Mouse (Mus musculus) limb, embryonic 12.5 days (tissue): ENCODE measurements around the gene Pds5a. TPM values are rescaled to one million over a fixed set of nuclear protein-coding genes. Genes with fewer than 3 reads are reported as not detected.
"Not testable (repeated sequence)": the region's sequence is repeated elsewhere in the genome, so short reads cannot be mapped to it uniquely, and the experiment has no call there.

Experiments used
- ATAC-seq: fragments of 200-750 bp; cut with Nextera tagmentation; 2 replicates; pipeline ENCODE4 v1.8.0; 2017; ENCODE audit warnings: low read depth, moderate TSS enrichment; ENCODE audit not compliant: insufficient number of reproducible peaks, insufficient read depth, low FRiP score, low TSS enrichment
- H3K27ac ChIP-seq: fragments of 300-500 bp; sonication (generic); 2 replicates; pipeline ENCODE4 v1.5.1; 2016; ENCODE audit warnings: mild to moderate bottlenecking, moderate library complexity
- H3K27me3 ChIP-seq: fragments of 300-500 bp; sonication (generic); 2 replicates; pipeline ENCODE4 v1.6.1; 2016; ENCODE audit warnings: mild to moderate bottlenecking, moderate library complexity
- H3K36me3 ChIP-seq: fragments of 300-500 bp; sonication (generic); 2 replicates; pipeline ENCODE4 v1.6.1; 2016; ENCODE audit warnings: mild to moderate bottlenecking, moderate library complexity
- H3K4me1 ChIP-seq: fragments of 300-500 bp; sonication (generic); replicated peaks from 2 replicates; pipeline ENCODE4 v1.6.1; 2016
- H3K4me2 ChIP-seq: fragments of 300-500 bp; sonication (generic); 2 replicates; pipeline ENCODE4 v1.6.1; 2016; ENCODE audit warnings: mild to moderate bottlenecking, moderate library complexity
- H3K4me3 ChIP-seq: fragments of 300-500 bp; sonication (generic); replicated peaks from 2 replicates; pipeline ENCODE4 v1.5.1; 2016; ENCODE audit warnings: mild to moderate bottlenecking
- H3K9ac ChIP-seq: fragments of 300-500 bp; sonication (generic); replicated peaks from 2 replicates; pipeline ENCODE4 v1.6.1; 2016; ENCODE audit warnings: mild to moderate bottlenecking, moderate library complexity
- H3K9me3 ChIP-seq: fragments of 300-500 bp; sonication (generic); 2 replicates; pipeline ENCODE4 v1.6.1; 2016; ENCODE audit warnings: mild to moderate bottlenecking, moderate library complexity
- WGBS: fragments of 180-500 bp; shearing (Covaris S2); methylation state at CpG from one replicate; pipeline ENCODE4 v1.1.7; 2016; 5-methylcytosine and 5-hydroxymethylcytosine counted together
- polyA plus RNA-seq: library from polyadenylated mRNA; unstranded; fragments of >200 nt; fragmentation: Nextera tagmentation; extraction: Ambion mirVana; gene quantifications from 2 replicates; pipeline ENCODE4 v1.2.1, GENCODE M21; 2016

Pds5a gene
- 110 and 120 TPM in 2 replicates for polyA plus RNA-seq

DNA sequence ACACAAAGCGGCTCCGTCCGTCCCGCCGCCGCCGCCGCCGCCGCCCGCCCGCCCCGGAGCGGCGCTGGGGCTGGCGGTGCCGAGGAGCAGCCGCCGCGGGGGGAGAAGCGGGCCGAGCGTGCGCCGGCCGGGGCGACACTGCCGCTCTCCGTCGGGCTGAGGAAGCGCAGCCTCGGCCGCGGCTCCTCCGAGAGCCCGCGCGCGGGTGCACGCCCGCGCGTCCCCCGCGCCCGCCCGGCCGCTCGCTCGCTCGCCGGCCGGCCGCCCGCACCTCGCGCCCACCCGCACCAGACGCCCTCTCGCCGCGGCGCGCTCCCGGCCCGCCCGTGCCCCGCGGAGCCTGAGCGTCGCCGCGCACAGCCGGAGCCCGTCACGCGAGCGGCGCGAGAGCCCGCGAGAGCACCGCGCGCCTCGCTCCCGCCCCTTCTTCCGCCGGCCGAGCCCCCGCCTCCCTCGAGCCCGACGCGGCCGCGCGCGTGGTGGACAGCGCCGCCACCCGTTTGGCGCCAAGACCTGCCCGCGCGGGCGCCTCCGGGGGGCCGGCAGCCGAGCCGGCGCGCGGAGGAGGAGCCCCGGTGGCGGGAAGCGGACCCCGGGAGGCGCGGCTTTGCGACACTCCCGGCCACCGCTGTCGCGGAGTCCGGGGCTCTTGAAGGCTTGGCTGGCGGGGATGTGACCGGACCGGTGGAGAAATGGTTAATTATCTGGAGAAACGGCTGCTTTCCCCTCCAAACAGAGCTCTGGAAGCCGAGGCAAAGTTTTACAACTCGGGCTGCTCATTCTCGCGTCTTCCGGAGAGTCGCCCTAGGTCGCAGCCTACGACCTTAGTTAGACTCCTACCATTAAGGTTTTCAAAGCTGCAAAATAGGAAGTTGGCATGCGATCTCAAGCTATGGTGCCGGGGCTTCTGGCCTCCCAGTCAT is at the start of gene Pds5a:
Pds5a (minus strand) TSS at position 438 of the 923 bp plus-strand sequence.
- Histone ChIP-seq H3K4me3 (peak within 1 kb of the TSS; percentile 99), H3K36me3 (peaks cover 18% of the 10 kb centered on the region), H3K27me3 (no peaks in the 10 kb centered on the region), H3K9me3 (no peaks in the 10 kb centered on the region), H3K9ac (peak within 1 kb of the TSS; percentile 98), H3K27ac (peak within 1 kb of the TSS; percentile 98), H3K4me2 (peak within 1 kb of the TSS; percentile 60), H3K4me1 (peaks cover 21% of the 10 kb centered on the region)
- ATAC-seq: peak; percentile 88
- WGBS: under 1% methylated on average over 96 of the region's 140 CpGs

DNA sequence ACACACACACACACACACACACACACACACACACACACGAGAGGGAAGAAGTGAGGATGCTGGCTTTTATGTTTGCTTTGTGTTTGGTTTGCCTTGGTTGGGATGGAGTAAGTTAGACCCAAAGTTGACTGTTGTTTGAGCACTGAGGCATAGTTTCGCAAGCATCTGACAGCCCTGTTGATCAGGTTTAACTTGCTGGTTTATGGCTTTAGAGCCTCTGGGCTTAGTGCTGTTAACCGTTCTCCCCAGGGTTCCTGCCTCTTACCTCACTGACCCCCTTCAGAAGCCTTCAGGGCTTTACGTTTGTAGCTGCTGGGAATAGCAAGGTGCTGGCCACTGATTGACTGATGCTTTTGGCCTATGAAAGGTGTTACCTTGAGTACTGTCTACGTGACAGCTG is 48.8 kb upstream of the Pds5a start:
- Histone ChIP-seq H3K4me2 (no peak overlapping the region), H3K9me3 (no peaks in the 10 kb centered on the region), H3K27me3 (no peaks in the 10 kb centered on the region), H3K27ac (no peak overlapping the region), H3K4me3 (no peak overlapping the region), H3K9ac (no peak overlapping the region), H3K36me3 (no peaks in the 10 kb centered on the region), H3K4me1 (no peaks in the 10 kb centered on the region; the same call in 1 of the 2 replicates)
- ATAC-seq: no peak
- WGBS: 50% methylated on average over 5 of the region's 5 CpGs

DNA sequence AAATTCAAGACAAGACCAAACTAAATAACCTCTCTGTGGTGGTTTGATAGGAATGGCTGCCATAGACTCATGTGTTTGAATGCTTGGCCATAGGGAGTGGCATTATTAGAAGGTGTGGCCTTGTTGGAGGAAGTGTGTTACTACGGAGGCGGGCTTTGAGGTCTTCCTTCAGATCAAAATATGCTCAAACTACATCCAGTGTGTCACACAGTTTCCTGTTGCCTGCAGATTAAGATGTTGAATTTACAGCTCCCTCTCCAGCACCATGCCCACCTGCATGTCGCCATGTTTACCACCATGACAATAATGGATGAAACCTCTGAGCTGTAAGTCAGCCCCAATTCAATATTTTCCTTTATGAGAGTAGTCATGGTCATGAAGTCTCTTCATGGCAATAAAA is 41.3 kb upstream of the Pds5a start:
- 94% methylated on average over 3 of the region's 3 CpGs for WGBS

DNA sequence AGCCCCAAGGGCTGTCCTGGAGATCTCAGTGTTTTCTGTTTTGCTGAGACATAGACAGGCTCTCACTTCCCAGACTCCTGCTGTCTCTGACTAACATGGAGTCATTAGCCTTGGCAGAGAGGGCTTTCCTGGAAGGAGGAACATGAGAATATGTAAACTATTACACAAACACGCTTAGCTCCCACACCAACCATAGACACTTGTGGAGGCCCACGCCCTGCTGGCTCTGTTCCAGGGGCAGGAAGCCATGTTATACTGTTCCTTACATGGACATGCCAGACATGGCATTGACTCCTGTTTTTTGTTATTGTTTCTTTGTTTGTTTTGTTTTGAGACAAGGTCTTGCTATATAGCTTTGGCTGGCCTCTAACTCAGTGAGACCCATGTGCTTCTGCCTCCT is 37.5 kb upstream of the Pds5a start:
- Histone ChIP-seq H3K36me3 (no peaks in the 10 kb centered on the region), H3K27me3 (no peaks in the 10 kb centered on the region), H3K4me2 (no peak overlapping the region), H3K9ac (no peak overlapping the region), H3K4me1 (no peaks in the 10 kb centered on the region), H3K27ac (no peak overlapping the region), H3K9me3 (0 out of 2 replicates have a peak, but pooled peaks cover 5% of the 10 kb centered on the region), H3K4me3 (no peak overlapping the region)
- no peak for ATAC-seq
- WGBS: 83% methylated on average over 2 of the region's 2 CpGs

More for the DNA sequence above, 41.3 kb upstream of the Pds5a start:
- Histone ChIP-seq H3K4me1 (no peaks in the 10 kb centered on the region), H3K9me3 (0 out of 2 replicates have a peak, but pooled peaks cover 5% of the 10 kb centered on the region), H3K4me2 (no peak overlapping the region), H3K27ac (no peak overlapping the region), H3K36me3 (no peaks in the 10 kb centered on the region), H3K27me3 (no peaks in the 10 kb centered on the region), H3K9ac (no peak overlapping the region), H3K4me3 (no peak overlapping the region)
- ATAC-seq: no peak

DNA sequence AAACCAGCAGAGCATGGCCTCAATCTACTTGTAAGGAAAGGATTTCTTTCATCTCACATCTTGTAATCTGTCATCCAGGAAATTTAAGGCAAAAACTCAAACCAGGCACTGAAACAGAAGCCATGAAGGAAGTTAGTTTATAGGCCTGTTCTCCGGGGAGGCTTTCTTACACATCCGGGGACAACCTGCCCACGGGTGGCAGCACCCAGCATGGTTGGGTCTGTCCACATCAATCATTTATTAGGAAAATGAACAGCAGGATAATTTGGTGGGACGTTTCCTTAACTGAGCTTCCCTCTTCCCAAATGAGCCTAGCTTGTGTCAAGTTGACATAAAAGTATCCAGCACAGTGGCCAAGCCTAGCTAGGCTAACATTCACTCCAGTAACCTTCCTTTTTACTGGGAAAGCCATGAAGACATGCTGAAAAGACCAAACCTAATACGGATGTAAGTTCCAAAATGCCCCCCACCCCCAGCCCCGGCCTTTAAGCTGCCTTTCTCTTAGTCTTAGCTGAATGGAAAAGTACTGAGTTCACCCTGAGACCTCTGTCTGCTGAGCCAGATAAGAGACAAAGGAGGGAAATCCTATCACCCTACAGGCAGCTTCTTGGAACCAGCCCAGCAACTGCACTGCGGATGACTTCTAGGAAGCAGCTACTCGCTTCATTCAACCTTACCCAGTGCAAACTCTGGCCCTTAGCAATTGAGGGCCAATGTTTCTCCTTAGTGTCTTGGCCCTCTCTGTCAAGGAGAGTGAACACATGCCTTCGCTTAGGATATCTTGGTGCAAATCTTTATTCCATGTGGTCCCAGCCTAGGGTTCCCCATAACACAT is 33.3 kb upstream of the Pds5a start:
- no peak for ATAC-seq
- no peaks in the 10 kb centered on the region for H3K36me3 ChIP-seq
- H3K27me3 ChIP-seq: no peaks in the 10 kb centered on the region
- no peaks in the 10 kb centered on the region for H3K4me1 ChIP-seq
- H3K4me2 ChIP-seq: no peak overlapping the region
- H3K9ac ChIP-seq: no peak overlapping the region
- H3K9me3 ChIP-seq: 0 out of 2 replicates have a peak, but pooled peaks cover 5% of the 10 kb centered on the region
- H3K4me3 ChIP-seq: no peak overlapping the region
- H3K27ac ChIP-seq: no peak overlapping the region
- 69% methylated on average over 9 of the region's 9 CpGs for WGBS

DNA sequence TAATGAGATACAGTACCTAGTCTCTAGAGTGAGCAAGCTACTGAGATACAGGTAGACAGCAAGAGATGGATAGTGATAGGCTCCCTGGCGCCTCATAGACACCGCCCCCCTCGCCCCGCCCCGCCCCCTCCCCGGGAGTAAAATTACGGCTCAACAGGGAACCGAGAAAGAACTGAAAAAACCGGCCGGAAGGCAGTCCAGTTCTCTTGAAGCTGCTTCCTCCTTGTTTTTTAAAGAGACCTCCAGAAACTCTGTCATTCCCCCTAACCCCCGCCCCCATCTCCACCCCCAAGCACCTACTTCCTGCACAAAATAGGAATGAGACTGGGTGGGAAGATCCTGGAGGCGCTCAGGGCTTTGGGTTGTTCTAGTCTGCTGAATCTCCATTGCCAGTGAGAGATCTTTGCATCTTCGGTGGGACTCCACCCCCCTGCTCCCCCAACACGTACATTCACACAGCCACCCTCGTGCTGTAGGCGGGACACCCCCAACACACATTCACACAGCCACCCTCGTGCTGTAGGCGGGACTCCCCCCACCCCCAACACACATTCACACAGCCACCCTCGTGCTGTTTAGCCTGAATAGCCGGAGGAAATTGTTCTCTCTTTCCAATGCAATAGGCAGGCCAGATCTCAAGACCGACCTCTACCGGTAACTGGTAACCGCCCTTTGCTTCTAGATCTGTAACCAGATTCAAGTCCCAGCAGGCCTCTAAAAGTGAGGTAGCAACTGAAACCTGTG is 26.4 kb upstream of the Pds5a start:
- H3K9me3 ChIP-seq: no peaks in the 10 kb centered on the region
- H3K27ac ChIP-seq: peak overlapping the region; percentile 90
- ATAC-seq: peak; percentile 87
- peak overlapping the region; percentile 46 for H3K9ac ChIP-seq
- 2% methylated on average over 23 of the region's 23 CpGs for WGBS
- H3K27me3 ChIP-seq: no peaks in the 10 kb centered on the region
- H3K36me3 ChIP-seq: no peaks in the 10 kb centered on the region
- peaks cover 5% of the 10 kb centered on the region; the same call in 1 of the 2 replicates for H3K4me1 ChIP-seq
- peak overlapping the region; percentile 42 for H3K4me3 ChIP-seq
- peak overlapping the region; percentile 60 for H3K4me2 ChIP-seq

DNA sequence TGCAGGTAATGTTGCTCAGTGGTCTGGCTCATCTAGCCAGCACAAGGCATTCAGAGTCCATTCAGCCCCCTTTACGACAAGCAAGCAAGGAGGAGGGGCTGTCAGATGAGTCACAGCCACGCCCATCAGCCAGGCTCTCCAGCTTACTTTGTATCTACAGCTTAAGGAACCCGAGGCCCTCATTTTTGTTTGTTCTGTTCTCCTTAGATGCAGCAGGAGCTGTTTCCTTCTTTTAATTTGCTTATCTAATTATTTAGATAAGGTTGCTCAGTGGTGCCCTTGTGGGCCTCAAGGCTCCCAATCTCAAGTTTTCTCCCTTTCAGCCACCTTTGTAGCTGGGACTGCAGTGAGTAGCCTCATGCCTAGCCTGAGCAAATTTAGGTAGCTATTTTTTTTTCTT is 20.3 kb upstream of the Pds5a start:
- no peaks in the 10 kb centered on the region for H3K27me3 ChIP-seq
- no peaks in the 10 kb centered on the region for H3K9me3 ChIP-seq
- no peak overlapping the region for H3K4me2 ChIP-seq
- no peak for ATAC-seq
- H3K9ac ChIP-seq: no peak overlapping the region
- no peaks in the 10 kb centered on the region for H3K36me3 ChIP-seq
- H3K4me3 ChIP-seq: no peak overlapping the region
- no peaks in the 10 kb centered on the region for H3K4me1 ChIP-seq
- H3K27ac ChIP-seq: no peak overlapping the region
- WGBS: 42% methylated on average over 3 of the region's 3 CpGs

DNA sequence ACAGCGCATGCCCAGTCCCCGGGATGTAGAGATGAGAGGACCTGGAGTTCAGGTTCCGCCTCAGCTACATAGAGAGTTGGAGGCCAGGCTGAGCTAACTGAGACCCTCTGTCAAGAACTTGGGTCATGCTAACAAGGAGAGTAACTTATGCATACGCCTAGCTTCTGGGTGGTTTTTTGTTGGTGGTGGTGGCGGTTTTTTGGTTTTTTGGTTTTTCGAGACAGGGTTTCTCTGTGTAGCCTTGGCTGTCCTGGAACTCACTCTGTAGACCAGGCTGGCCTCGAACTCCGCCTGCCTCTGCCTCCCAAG is 19.8 kb upstream of the Pds5a start:
- not testable (repeated sequence) for H3K27ac ChIP-seq, H3K4me1 ChIP-seq, H3K9me3 ChIP-seq, H3K4me3 ChIP-seq, H3K9ac ChIP-seq, H3K27me3 ChIP-seq, H3K36me3 ChIP-seq, ATAC-seq, H3K4me2 ChIP-seq
- 94% methylated on average over 8 of the region's 8 CpGs for WGBS

DNA sequence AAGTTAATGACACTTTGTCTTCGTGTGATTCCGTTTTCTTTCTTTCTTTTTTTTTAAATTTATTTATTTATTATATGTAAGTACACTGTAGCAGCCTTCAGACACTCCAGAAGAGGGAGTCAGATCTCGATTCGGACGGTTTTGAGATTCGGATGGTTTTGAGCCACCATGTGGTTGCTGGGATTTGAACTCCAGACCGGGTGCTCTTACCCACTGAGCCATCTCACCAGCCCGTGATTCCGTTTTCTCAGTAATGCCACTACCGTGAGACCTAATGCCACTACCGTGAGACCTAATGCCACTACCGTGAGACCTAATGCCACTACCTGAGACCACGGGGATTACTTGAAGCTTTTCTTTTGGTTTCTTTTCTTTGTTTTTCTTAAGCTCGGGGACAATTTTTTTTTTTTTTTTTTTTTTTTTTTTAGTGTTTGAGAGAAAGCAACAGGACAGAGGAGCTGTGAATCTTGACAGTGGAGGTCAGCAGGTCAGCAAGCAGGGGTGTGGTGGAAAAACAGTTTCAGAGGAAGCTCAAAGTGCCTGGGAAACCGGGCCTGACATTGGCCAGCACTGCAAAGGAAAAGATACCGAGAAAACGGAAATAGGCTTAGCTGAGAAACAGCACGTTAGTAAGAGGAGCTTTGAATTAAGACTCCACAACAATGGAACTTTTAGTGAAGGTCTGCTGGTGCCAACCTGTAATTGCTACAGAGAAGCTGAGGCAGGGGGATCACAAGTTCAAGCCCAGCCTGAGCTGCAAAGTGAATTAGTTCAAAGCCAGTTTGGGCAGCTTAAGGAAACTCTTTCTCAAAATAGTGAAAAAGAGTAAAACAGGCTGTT is 19.2 kb upstream of the Pds5a start:
- Histone ChIP-seq H3K4me1 (no peaks in the 10 kb centered on the region), H3K36me3 (no peaks in the 10 kb centered on the region), H3K9me3 (no peaks in the 10 kb centered on the region), H3K9ac (no peak overlapping the region), H3K27ac (no peak overlapping the region), H3K27me3 (no peaks in the 10 kb centered on the region), H3K4me3 (no peak overlapping the region), H3K4me2 (no peak overlapping the region)
- ATAC-seq: no peak
- 88% methylated on average over 18 of the region's 18 CpGs for WGBS

DNA sequence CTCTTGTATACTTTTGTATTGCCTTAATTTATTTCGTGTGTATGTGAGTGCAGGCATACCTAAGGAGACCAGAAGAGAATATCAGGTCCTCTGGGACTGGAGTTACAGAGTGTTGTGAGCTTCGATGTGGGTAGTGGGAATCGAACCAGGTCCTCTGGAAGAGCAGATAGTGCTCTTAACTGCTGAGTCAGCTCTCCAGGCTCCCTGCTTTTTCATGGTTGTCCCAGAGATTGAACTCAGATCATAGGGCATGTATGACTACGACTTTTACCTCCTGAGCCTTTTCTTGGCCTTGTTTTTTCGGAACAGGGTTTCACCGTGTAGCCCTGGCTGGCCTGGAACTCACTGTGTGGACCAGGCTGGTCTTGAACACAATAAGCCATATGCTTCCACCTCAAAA is 17.0 kb upstream of the Pds5a start:
- WGBS: 87% methylated on average over 6 of the region's 6 CpGs
- no peaks in the 10 kb centered on the region for H3K36me3 ChIP-seq
- no peak overlapping the region for H3K4me3 ChIP-seq
- no peaks in the 10 kb centered on the region for H3K27me3 ChIP-seq
- H3K4me2 ChIP-seq: no peak overlapping the region
- H3K4me1 ChIP-seq: no peaks in the 10 kb centered on the region
- H3K9ac ChIP-seq: no peak overlapping the region
- H3K9me3 ChIP-seq: no peaks in the 10 kb centered on the region
- no peak overlapping the region for H3K27ac ChIP-seq
- ATAC-seq: no peak
